In genomic region chr16:91978846-91979245, GRCm38 (mm10) we compare ENCODE assay signal across 11 mouse cellular contexts.
A peak's percentile ranks its signal among the peaks of the same experiment; 100 is the strongest.
DNase-seq lines count a peak whose midpoint lies in the region; ATAC-seq lines count a peak whose summit lies in the region.
"Had no signal": no experiment of that assay in that cellular context is flagged by ENCODE, and none has a peak within 500 bp of the region (broad histone marks: within the 10 kb centered on the region; RNA-seq: fewer than 3 reads in every experiment).

No protein-coding gene starts in this region.

- intact Hi-C loops in heart, postnatal 10 days (cut with DNase I): no loop called here

- no peak overlapping the region for H3K9ac ChIP-seq in heart, embryonic 13.5 days
- no peak overlapping the region for H3K9ac ChIP-seq in limb, embryonic 15.5 days
- H3K9ac ChIP-seq: liver, embryonic 14.5 days had no signal

- no peaks in the 10 kb centered on the region for H3K9me3 ChIP-seq in heart, embryonic 13.5 days
- H3K9me3 ChIP-seq in limb, embryonic 15.5 days: no peaks in the 10 kb centered on the region

- no peak for DNase-seq in heart, postnatal 10 days
- peak; percentile 44 for DNase-seq in retina, postnatal 1 day
- DNase-seq in retina, embryonic 14.5 days (ENCODE audit: low spot score): no peak
- peak; percentile 62 for DNase-seq in kidney, adult 18-20 months
- no peak for DNase-seq in spleen, postnatal 4 days (ENCODE audit: low spot score in 2 of 2)
- no peak for DNase-seq in lung, postnatal 14 days
- DNase-seq: cerebellum, adult 8-10 months; thymus, adult 2 months had no signal

- 23% methylated on average over 5 of the region's 5 CpGs for WGBS in heart, embryonic 13.5 days
- WGBS in limb, embryonic 15.5 days: 20% methylated on average over 5 of the region's 5 CpGs

- H3K27me3 ChIP-seq in heart, embryonic 13.5 days (replicated peaks): no peaks in the 10 kb centered on the region
- H3K27me3 ChIP-seq in limb, embryonic 15.5 days: no peaks in the 10 kb centered on the region

- no peak overlapping the region for H3K4me3 ChIP-seq in heart, embryonic 13.5 days
- no peak overlapping the region for H3K4me3 ChIP-seq in limb, embryonic 15.5 days

- no peak overlapping the region for H3K4me2 ChIP-seq in heart, embryonic 13.5 days
- no peak overlapping the region for H3K4me2 ChIP-seq in limb, embryonic 15.5 days

- ATAC-seq in heart, embryonic 13.5 days (ENCODE audit: extremely low read depth, insufficient number of reproducible peaks, low FRiP score, low TSS enrichment): 0 out of 2 replicates have a peak, but pooled peaks have one; percentile 31
- ATAC-seq in limb, embryonic 15.5 days (ENCODE audit: insufficient number of reproducible peaks, low FRiP score, low TSS enrichment, low read depth): peak; percentile 37; the same call in 1 of the 2 replicates

- peaks cover 25% of the 10 kb centered on the region for H3K4me1 ChIP-seq in heart, embryonic 13.5 days
- H3K4me1 ChIP-seq in limb, embryonic 15.5 days: 0 out of 2 replicates have a peak, but pooled peaks cover 8% of the 10 kb centered on the region

- peak overlapping the region; percentile 65 for H3K27ac ChIP-seq in heart, embryonic 13.5 days (replicated peaks)
- H3K27ac ChIP-seq in limb, embryonic 15.5 days: no peak overlapping the region
- H3K27ac ChIP-seq: liver, embryonic 14.5 days had no signal

- H3K36me3 ChIP-seq in heart, embryonic 13.5 days: no peaks in the 10 kb centered on the region
- no peaks in the 10 kb centered on the region for H3K36me3 ChIP-seq in limb, embryonic 15.5 days

Comparison
In these comparisons a context has a peak if more than half of its experiments do, and no peak if none do; other contexts are left out.
1. DNase-seq: peak in retina, postnatal 1 day (single experiment) and kidney, adult 18-20 months (single experiment); none in heart, postnatal 10 days (0 of 2), retina, embryonic 14.5 days (single experiment), spleen, postnatal 4 days (0 of 2) and lung, postnatal 14 days (single experiment).